Mouse (Mus musculus) cerebral cortex, adult 2 months (tissue): ENCODE data around the gene Olfr539.

Experiments used
- WGBS: fragments of 180-500 bp; shearing (Covaris S2); methylation state at CpG from one replicate; pipeline ENCODE4 v1.1.7; 2018; 5-methylcytosine and 5-hydroxymethylcytosine counted together

Olfr539 gene

DNA sequence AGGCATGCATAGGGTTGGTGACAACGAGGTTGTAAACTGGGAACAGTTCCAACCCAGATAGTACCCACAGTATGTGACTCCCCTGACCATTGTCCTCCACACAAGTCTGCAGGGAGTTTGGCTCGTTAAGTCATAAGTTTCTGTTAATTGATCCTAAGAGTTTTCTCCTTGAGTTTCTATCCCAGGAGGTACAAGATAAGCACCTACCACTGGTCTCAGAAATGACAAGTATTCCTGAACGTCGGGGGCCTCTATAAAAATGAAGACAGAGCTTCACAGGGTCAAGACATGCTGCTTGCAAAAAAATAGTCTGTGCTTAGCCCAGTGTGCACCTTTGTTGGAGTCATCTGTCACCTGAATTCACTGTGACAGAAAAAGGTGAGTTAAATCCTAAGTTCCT lies at the start of gene Olfr539:
Gene Olfr539, plus strand, starts transcription at position 301 of the 400 bp plus-strand sequence.
- WGBS = 62% methylated on average over 4 of the region's 4 CpGs

GRCm38 (mm10) chr7:140628670-140629069 lies 31.1 kb upstream of the Olfr539 start, which contains the start of gene Olfr61:
Olfr61 (plus strand) TSS chr7:140628970.
- 77% methylated on average over 3 of the region's 3 CpGs for WGBS

DNA sequence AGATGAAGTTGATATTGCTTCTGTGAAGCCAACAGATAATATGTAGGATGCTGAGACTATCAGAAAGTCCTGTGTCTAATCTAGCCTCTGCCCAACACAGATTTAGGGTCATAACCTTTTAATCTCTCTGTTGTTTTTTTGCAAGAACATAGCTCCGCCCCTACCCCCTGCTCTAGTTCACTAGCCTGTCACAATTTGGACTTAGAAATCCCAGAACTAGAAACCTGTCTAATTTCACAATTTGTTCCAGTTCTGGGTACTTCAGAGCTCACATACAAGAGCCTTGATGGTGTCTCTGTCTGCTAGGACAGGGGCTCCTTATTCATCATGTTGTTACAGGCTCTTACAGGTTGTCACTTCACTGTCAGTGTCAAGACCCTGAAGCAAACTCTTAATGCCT lies 29.2 kb upstream of the Olfr539 start:
- WGBS = 86% methylated on average over 1 of the region's 1 CpGs

DNA sequence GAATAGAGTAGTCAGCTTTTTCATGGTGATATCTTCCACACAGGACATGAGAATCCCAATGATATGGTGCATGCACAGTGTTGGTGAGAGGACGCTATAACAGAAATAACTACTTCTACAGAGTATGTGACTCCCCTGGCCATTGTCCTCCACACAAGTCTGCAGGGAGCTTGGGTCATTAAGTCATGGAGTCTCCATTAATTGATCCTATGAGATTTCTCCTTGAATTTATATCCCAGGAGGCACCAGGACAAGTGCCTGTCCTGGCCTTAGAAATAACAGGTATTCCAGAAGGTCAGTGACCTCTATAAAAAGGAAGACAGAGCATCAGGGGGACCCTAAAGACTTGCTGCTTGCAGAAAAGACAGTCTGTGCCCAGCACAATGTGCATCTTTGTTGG lies 13.6 kb upstream of the Olfr539 start, which contains the start of gene Olfr53:
Gene Olfr53, plus strand, starts transcription at position 301 of the 400 bp plus-strand sequence.
- 85% methylated on average over 1 of the region's 1 CpGs for WGBS

DNA sequence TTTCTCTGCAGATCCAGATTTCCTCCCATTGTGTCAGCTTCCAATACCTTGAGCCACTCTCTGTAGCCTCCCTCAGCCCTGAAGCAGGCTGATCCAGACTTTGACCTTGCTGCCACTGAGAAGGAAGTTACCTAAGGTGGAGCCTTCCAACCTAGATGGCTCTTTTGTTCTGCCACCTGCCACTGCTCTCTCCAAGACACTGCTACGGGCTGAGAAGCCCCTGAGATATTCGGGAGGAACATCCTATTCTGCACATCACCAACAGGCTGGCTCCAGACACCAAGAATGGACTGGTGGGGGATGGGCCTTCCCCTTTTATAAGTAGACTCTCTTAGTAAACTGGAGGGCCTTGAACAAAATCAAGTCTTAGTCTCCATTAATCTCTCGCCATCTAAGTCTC lies 11.0 kb downstream of the Olfr539 start:
- WGBS = 92% methylated on average over 3 of the region's 3 CpGs

- 7% methylated on average over 6 of the region's 6 CpGs for WGBS
These were observed 16.1 kb downstream of the Olfr539 start for GRCm38 (mm10) chr7:140675863-140676262.

GRCm38 (mm10) chr7:140679591-140679990 lies 19.9 kb downstream of the Olfr539 start:
- WGBS = 61% methylated on average over 4 of the region's 4 CpGs

DNA sequence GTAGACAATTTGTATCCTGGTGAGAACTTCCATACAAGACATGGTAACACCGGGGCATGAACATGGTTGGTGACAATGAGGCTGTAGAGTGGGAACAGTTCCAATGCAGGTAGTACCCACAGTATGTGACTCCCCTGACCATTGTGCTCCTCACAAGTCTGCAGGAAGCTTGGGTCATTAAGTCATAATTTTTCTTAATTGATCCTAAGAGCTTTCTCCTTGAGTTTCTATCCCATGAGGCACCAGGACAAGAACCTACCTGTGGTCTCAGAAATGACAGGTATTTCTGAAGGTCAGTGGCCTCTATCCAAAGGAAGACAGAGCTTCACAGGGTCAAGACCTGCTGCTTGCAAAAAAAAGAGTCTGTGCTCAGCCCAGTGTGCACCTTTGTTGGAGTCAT lies 21.9 kb downstream of the Olfr539 start, which contains the start of gene Olfr45:
Gene Olfr45, plus strand, starts transcription at position 301 of the 400 bp plus-strand sequence.
- WGBS = 90% methylated on average over 1 of the region's 1 CpGs

DNA sequence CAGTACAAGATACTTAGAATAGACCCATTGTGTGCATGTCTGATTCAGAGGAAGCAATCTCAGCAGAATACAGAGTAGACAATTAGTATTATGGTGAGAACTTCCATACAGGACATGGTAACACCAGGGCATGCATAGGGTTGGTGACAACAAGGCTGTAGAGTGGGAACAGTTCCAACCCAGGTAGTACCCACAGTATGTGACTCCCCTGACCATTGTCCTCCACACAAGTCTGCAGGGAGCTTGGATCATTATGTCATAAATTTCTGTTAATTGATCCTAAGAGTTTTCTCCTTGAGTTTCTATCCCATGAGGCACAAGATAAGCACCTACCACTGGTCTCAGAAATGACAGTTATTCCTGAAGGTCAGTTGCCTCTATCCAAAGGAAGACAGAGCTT lies 37.2 kb downstream of the Olfr539 start, which contains the start of gene Olfr541:
Gene Olfr541, plus strand, starts transcription at position 301 of the 400 bp plus-strand sequence.

DNA sequence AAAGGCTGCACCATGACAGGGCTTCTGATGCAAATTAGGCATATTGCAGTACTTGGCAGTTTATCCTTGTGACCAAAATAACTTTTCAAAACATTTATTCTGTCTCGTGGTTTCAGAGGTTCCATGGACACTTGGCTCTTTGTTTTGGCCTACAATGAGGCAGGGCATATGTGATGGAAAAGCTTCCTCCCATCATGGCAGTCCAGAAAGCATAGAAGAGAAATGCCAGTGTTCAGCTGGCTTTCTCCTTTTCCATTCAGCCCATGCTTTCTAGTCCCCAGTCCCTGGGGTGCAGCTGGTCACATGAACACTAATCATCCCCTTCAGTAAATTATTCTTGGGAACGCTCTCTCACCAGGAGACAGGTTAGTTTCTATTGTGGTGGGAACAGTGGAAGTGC lies 46.6 kb downstream of the Olfr539 start:
- WGBS = 33% methylated on average over 2 of the region's 2 CpGs

DNA sequence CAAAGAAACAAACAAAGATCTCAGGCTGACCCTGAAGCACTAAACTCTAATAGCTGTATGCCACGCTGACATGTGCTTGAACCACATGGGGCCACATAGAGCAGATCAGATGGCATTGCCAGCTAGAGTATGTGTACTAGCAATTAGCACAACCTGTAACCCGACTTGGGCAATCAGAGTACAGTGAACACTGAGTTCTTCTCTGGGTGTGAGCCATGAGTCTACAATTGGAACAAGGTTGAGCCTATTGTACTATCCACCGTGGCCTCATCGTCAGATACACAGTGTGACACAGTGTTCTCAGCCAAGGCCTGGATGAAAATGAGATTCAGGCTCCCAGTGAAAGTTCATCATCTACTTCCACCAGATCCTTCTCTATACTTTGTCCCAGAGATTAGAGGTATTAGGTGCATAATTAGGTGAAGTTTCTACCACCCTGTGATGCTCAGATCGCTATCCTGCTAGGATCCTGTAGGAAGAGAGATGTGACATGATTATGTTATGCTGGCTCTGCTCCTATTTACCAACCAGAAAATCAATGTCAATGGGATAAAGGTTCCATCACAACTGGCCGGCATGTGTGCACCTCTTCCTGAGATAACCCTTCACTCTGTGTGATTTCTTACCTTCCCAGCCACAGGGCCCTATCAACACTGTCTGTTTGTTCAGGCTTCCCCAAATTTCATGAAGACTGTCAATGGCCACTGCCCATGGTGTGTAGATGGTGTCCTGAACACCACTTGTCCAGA lies 48.0 kb downstream of the Olfr539 start:
- 74% methylated on average over 6 of the region's 6 CpGs for WGBS

DNA sequence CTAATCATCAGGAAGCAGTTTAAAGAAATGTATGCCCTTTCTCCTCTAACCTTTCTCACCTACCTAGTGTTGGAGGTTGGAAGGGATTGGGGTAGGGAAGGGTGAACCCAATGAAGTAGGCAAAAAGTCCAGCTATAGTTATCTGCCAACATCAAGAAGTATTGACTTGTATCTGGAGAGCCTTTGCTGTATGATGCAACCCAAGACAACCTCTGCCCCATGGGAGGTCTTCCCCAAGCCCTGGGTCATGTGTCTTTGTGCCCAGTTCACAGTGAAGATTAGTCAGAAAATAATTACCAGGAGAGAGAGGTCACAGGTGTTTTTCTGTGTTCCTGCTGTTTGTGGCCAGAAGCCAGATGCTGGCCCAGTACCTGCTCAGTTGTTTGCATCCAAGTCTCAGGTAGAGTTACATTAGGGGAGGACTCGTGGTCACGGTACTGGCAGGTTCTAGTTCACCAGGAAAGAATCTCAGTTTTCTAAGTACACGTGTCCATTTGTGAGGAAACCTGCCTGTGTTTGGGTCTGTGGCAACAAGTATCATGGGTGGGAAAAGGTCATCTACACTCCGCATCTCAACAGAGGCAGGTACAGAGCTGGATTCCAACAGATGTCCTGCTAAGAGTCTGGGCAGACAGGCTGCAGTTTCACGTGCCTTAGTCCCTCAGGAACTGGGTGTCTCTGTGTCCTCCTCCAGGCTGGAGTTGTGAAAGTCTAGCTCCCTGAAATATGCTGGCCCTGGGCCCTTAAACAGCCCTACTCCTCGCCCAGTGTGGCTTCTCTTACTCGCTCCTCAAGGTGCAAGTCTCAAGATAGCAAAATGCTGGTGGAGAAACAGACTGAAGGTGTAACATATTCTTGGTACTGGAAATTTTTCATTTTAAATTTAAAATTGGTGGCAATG lies 57.7 kb downstream of the Olfr539 start:
- WGBS = 63% methylated on average over 7 of the region's 7 CpGs

DNA sequence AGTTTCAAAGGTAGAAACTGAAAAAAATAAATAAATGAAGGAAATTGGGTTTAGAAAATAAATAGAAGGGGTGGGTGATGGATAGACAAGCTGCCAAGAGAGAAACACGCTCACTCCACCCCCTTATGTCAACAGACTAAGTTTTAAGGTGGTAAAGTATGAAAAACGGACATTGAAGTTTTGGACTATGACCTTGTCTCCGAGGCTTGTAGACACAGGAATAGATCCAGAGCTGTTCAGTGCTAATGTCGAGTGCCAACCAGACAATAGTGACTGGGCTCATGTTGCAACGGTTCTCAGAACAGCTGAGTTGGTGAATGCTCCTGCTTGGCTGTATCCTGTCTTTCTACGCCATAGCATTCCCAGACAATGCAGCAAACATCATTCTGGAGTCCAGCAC lies 61.4 kb downstream of the Olfr539 start:
- WGBS = 81% methylated on average over 6 of the region's 6 CpGs
